Mouse (Mus musculus) intestine, postnatal 0 days (tissue): Measurements from ENCODE around the gene Hecw2. TPM values are rescaled to one million over a fixed set of nuclear protein-coding genes. Genes with fewer than 3 reads are reported as not detected.

ENCODE experiments used
- ATAC-seq: fragments of 200-750 bp; cut with Nextera tagmentation; 2 replicates; pipeline ENCODE4 v1.8.0; 2017; ENCODE audit warnings: mild to moderate bottlenecking, moderate TSS enrichment, moderate library complexity
- H3K27ac ChIP-seq: fragments of 300-500 bp; sonication (generic); 2 replicates; pipeline ENCODE4 v1.5.1; 2014; ENCODE audit warnings: mild to moderate bottlenecking, low read depth, low read length, moderate library complexity
- H3K27me3 ChIP-seq: fragments of 300-500 bp; sonication (generic); replicated peaks from 2 replicates; pipeline ENCODE4 v1.6.1; 2014; ENCODE audit warnings: low read length, mixed read lengths; ENCODE audit not compliant: control insufficient read depth, insufficient read depth
- H3K36me3 ChIP-seq: fragments of 300-500 bp; sonication (generic); 2 replicates; pipeline ENCODE4 v1.6.1; 2014; ENCODE audit warnings: mild to moderate bottlenecking, moderate library complexity; ENCODE audit not compliant: control insufficient read depth, insufficient read depth
- H3K4me1 ChIP-seq: fragments of 300-500 bp; sonication (generic); replicated peaks from 2 replicates; pipeline ENCODE4 v1.6.1; 2014; ENCODE audit warnings: antibody characterized with exemption, low read length, mixed read lengths; ENCODE audit not compliant: control insufficient read depth, insufficient read depth
- H3K4me2 ChIP-seq: fragments of 300-500 bp; sonication (generic); replicated peaks from 2 replicates; pipeline ENCODE4 v1.6.1; 2014; ENCODE audit warnings: low read depth, mild to moderate bottlenecking, moderate library complexity
- H3K4me3 ChIP-seq: fragments of 300-500 bp; sonication (generic); 2 replicates; pipeline ENCODE4 v1.5.1; 2014; ENCODE audit warnings: low read depth, low read length
- H3K9ac ChIP-seq: fragments of 300-500 bp; sonication (generic); 2 replicates; pipeline ENCODE4 v1.6.1; 2014; ENCODE audit warnings: mild to moderate bottlenecking, low read depth, low read length
- H3K9me3 ChIP-seq: fragments of 300-500 bp; sonication (generic); 2 replicates; pipeline ENCODE4 v1.6.1; 2016; ENCODE audit warnings: mixed run types; ENCODE audit not compliant: control insufficient read depth
- CTCF ChIP-seq: sonication (generic); IDR thresholded peaks from 2 replicates; pipeline ENCODE4 v1.5.1; 2016; ENCODE audit warnings: low read depth, mild to moderate bottlenecking, control low read depth, antibody characterized with exemption, moderate library complexity
- WGBS: fragments of 180-500 bp; shearing (Covaris S2); extraction: QIAGEN DNeasy Blood & Tissue Kit; methylation state at CpG from one replicate; pipeline ENCODE4 v1.1.7; 2014; 5-methylcytosine and 5-hydroxymethylcytosine counted together
- polyA plus RNA-seq: library from polyadenylated mRNA; unstranded; fragments of >200 nt; fragmentation: Nextera tagmentation; extraction: Ambion mirVana; gene quantifications from 2 replicates; pipeline ENCODE4 v1.2.1, GENCODE M21; 2015

Hecw2 gene
- polyA plus RNA-seq, 1 experiment from 2014 or later: 0.69 TPM

DNA sequence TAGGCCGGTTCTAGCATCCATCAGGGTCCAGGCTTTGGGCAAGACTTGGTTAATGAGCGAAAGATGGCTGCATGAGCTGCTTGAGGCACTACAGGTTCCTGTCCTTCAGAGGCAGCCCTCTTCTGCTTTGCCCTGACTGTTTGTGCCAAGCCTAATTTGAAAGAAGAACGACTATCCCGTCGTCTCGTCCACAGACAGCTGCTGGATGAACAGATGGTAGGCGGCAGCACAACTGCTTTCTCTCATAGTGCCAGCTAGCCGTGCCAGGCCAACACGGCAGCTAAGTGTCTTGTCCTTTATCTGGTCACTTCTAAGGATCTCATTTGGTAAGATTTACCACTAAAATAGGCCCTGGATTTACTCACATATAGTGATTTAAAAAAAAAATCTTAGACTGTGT lies 365.9 kb downstream of the Hecw2 start:
- H3K4me3 ChIP-seq: no peak overlapping the region
- 81% methylated on average over 9 of the region's 9 CpGs for WGBS

DNA sequence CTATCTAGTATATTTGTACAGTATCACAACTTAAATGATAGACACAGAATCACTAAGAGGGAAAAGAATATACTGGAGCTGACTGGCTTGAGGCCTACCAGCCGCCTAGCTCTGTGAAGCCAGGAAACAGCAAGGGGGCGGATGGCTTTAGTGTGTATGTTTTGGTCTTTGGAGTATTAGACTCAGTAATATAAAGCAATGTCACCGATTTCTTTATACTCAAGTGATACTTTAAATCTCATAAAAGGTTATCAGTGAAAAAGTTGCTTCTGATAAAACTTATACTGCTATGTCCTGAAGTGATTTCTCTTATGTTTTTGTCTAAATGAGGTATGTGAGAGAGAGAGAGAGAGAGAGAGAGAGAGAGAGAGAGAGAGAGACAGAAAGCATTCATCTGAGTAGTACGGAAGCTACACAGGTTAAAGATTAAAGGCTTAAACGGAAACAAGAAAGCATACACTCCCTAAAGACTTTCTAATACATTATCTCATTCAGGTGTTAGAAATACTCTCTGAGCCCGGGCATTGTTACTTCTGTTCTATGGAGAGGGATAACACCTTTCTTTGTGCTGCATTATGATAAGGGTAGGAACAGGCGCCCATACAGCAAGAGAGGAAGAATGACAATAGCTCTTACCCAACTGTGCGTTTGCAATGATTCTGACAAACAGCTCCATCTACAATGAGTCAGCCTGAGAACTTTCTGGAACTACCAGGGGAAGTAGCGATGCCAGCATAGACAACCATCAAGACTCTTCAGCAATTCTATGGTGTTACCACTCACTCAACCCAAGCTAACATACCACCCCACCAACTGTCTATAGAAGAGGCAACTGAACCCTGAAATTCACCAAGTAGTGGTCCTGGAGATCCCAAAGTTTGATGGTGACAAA lies 370.3 kb downstream of the Hecw2 start:
- no peak for TF ChIP-seq CTCF
- Histone ChIP-seq H3K27me3 (no peaks in the 10 kb centered on the region), H3K27ac (no peak overlapping the region), H3K36me3 (no peaks in the 10 kb centered on the region), H3K4me3 (no peak overlapping the region), H3K9ac (no peak overlapping the region), H3K9me3 (no peaks in the 10 kb centered on the region), H3K4me1 (0 out of 2 replicates have a peak, but pooled peaks cover 3% of the 10 kb centered on the region), H3K4me2 (0 out of 2 replicates have a peak overlapping the region, but pooled peaks have one; percentile 61)
- 68% methylated on average over 9 of the region's 9 CpGs for WGBS
- no peak for ATAC-seq

More for the DNA sequence above, 365.9 kb downstream of the Hecw2 start:
- Histone ChIP-seq H3K27me3 (no peaks in the 10 kb centered on the region), H3K9ac (no peak overlapping the region), H3K4me2 (no peak overlapping the region), H3K27ac (no peak overlapping the region), H3K36me3 (no peaks in the 10 kb centered on the region), H3K4me1 (0 out of 2 replicates have a peak, but pooled peaks cover under 1% of the 10 kb centered on the region), H3K9me3 (no peaks in the 10 kb centered on the region)
- no peak for ATAC-seq
- TF ChIP-seq CTCF: no peak

GRCm38 (mm10) chr1:53823687-53824445 lies 371.1 kb downstream of the Hecw2 start:
- TF ChIP-seq CTCF: no peak
- 4% methylated on average over 10 of the region's 10 CpGs for WGBS
- ATAC-seq: peak; percentile 86
- H3K9ac ChIP-seq: no peak overlapping the region
- H3K9me3 ChIP-seq: no peaks in the 10 kb centered on the region
- H3K27me3 ChIP-seq: no peaks in the 10 kb centered on the region
- H3K27ac ChIP-seq: no peak overlapping the region
- no peaks in the 10 kb centered on the region for H3K36me3 ChIP-seq
- peak overlapping the region; percentile 61 for H3K4me2 ChIP-seq
- 0 out of 2 replicates have a peak, but pooled peaks cover 3% of the 10 kb centered on the region for H3K4me1 ChIP-seq
- H3K4me3 ChIP-seq: peak overlapping the region; percentile 29; the same call in 1 of the 2 replicates

- no peak for ATAC-seq
- Histone ChIP-seq H3K27ac (no peak overlapping the region), H3K27me3 (no peaks in the 10 kb centered on the region), H3K4me3 (no peak overlapping the region), H3K4me1 (0 out of 2 replicates have a peak, but pooled peaks cover 3% of the 10 kb centered on the region), H3K9me3 (no peaks in the 10 kb centered on the region), H3K4me2 (no peak overlapping the region), H3K36me3 (no peaks in the 10 kb centered on the region), H3K9ac (no peak overlapping the region)
- no peak for TF ChIP-seq CTCF
Measured at GRCm38 (mm10) chr1:53821983-53822382, 373.0 kb downstream of the Hecw2 start.

DNA sequence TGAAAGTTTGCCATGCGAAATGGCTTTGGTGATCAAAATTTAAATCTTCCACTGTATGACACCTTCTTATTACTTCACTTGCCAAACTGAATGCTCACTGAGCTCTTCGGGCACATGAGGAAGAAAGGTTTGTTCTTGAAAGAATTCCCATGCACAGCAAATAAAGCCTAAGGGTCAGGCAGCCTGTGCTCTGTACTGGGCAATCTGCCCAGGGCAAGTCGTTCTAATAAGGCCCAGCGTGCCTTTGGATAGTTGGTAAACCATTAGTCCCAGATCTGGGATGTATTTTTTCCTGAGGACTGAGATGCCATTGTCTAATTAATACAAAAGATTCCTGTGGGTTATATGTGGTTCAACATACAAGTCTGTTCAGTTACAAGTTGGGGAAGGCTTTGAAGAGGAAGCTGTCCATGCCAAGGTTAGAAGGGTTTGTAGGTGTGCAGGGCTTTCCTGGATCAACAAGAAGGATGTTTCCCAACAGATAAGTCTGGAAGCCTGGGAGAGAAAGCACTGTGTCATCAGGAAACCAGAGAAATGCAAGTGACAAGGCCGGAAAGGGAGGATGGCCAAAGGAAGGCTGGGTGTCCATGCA lies 374.8 kb downstream of the Hecw2 start:
- Histone ChIP-seq H3K4me1 (0 out of 2 replicates have a peak, but pooled peaks cover 3% of the 10 kb centered on the region), H3K9ac (no peak overlapping the region), H3K9me3 (no peaks in the 10 kb centered on the region), H3K27me3 (no peaks in the 10 kb centered on the region), H3K4me3 (no peak overlapping the region), H3K27ac (no peak overlapping the region), H3K36me3 (no peaks in the 10 kb centered on the region), H3K4me2 (no peak overlapping the region)
- TF ChIP-seq CTCF: no peak
- 74% methylated on average over 5 of the region's 5 CpGs for WGBS
- no peak for ATAC-seq
